Mouse (Mus musculus): ENCODE data around the gene Litaf. TPM values are rescaled to one million over a fixed set of nuclear protein-coding genes. Genes with fewer than 3 reads are reported as not detected.

Litaf gene
- polyA plus RNA-seq, 1 experiment from 2014 or later: 79.2 TPM

- Histone ChIP-seq H3K27ac (ENCODE audit: low read depth) (no peak overlapping the region), H3K27me3 (ENCODE audit: insufficient read depth, low read length) (peaks cover 24% of the 10 kb centered on the region), H3K4me2 (ENCODE audit: low read depth, low read length) (no peak overlapping the region), H3K36me3 (replicated peaks; ENCODE audit: insufficient read depth, low read length) (peaks cover 12% of the 10 kb centered on the region; the same call in 1 of the 2 replicates), H3K9ac (replicated peaks) (no peak overlapping the region), H3K9me3 (ENCODE audit: low read length) (no peaks in the 10 kb centered on the region), H3K4me1 (ENCODE audit: insufficient read depth) (peaks cover 33% of the 10 kb centered on the region), H3K4me3 (ENCODE audit: low read depth, low read length) (no peak overlapping the region)
- no peak for DNase-seq
- WGBS (ENCODE audit: insufficient replicate concordance): 45% methylated on average over 6 of the region's 6 CpGs
- ATAC-seq: no peak
- TF ChIP-seq EP300 (IDR thresholded peaks at IDR 0.05; ENCODE audit: low read depth): no peak
- TF ChIP-seq CTCF (IDR thresholded peaks at IDR 0.05; ENCODE audit: low read depth): no peak
These were observed 3.3 kb upstream of the Litaf start for GRCm38 (mm10) chr16:11069271-11069670.

- Histone ChIP-seq H3K9ac (replicated peaks) (no peak overlapping the region), H3K9me3 (ENCODE audit: low read length) (no peaks in the 10 kb centered on the region), H3K4me2 (ENCODE audit: low read depth, low read length) (no peak overlapping the region), H3K4me3 (ENCODE audit: low read depth, low read length) (no peak overlapping the region), H3K36me3 (replicated peaks; ENCODE audit: insufficient read depth, low read length) (peaks cover 7% of the 10 kb centered on the region; the same call in 1 of the 2 replicates), H3K27ac (ENCODE audit: low read depth) (no peak overlapping the region), H3K4me1 (ENCODE audit: insufficient read depth) (peaks cover 33% of the 10 kb centered on the region), H3K27me3 (ENCODE audit: insufficient read depth, low read length) (peaks cover 24% of the 10 kb centered on the region)
- no peak for DNase-seq
- no peak for ATAC-seq
- no peak for TF ChIP-seq EP300 (IDR thresholded peaks at IDR 0.05; ENCODE audit: low read depth)
- TF ChIP-seq CTCF (IDR thresholded peaks at IDR 0.05; ENCODE audit: low read depth): no peak
- WGBS (ENCODE audit: insufficient replicate concordance): 72% methylated on average over 3 of the region's 3 CpGs
These were observed 2.7 kb upstream of the Litaf start for GRCm38 (mm10) chr16:11068666-11069065.

DNA sequence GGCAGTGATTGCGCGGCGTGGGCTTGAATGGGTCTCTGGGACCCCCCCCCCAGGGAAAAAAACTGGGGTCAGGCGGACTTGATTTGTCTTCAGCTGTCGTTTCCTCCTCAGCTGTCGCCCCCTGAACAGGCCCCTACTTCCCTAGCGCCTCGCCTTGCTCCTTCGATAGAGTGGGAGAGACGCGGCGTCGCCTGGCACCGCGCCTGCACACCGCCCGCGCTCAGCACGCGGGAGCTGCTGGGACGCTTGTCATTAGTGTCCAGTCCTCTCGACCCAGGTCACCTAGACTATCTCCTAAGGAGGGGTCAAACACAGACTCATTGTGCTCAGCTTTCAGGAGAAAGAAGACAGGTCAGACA lies 855 bp upstream of the Litaf start:
- H3K27me3 ChIP-seq (ENCODE audit: insufficient read depth, low read length): peaks cover 24% of the 10 kb centered on the region
- peaks cover 33% of the 10 kb centered on the region for H3K4me1 ChIP-seq (ENCODE audit: insufficient read depth)
- no peaks in the 10 kb centered on the region for H3K36me3 ChIP-seq (replicated peaks; ENCODE audit: insufficient read depth, low read length)
- WGBS (ENCODE audit: insufficient replicate concordance): 1% methylated on average over 22 of the region's 22 CpGs
- H3K27ac ChIP-seq (ENCODE audit: low read depth): peak overlapping the region; percentile 80; the same call in 1 of the 2 replicates
- peak overlapping the region; percentile 68 for H3K4me3 ChIP-seq (ENCODE audit: low read depth, low read length)
- H3K9me3 ChIP-seq (ENCODE audit: low read length): no peaks in the 10 kb centered on the region
- H3K9ac ChIP-seq (replicated peaks): peak overlapping the region; percentile 71
- DNase-seq (peak; percentile 47), ATAC-seq (no peak)
- TF ChIP-seq CTCF (IDR thresholded peaks at IDR 0.05; ENCODE audit: low read depth): no peak
- no peak for TF ChIP-seq EP300 (IDR thresholded peaks at IDR 0.05; ENCODE audit: low read depth)
- H3K4me2 ChIP-seq (ENCODE audit: low read depth, low read length): peak overlapping the region; percentile 93

- 70% methylated on average over 5 of the region's 5 CpGs for WGBS (ENCODE audit: insufficient replicate concordance)
- Histone ChIP-seq H3K9ac (replicated peaks) (0 out of 2 replicates have a peak overlapping the region, but pooled peaks have one; percentile 18), H3K27ac (ENCODE audit: low read depth) (no peak overlapping the region), H3K36me3 (replicated peaks; ENCODE audit: insufficient read depth, low read length) (no peaks in the 10 kb centered on the region), H3K4me2 (ENCODE audit: low read depth, low read length) (peak overlapping the region; percentile 93), H3K9me3 (ENCODE audit: low read length) (no peaks in the 10 kb centered on the region), H3K4me3 (ENCODE audit: low read depth, low read length) (peak overlapping the region; percentile 68; the same call in 1 of the 2 replicates), H3K4me1 (ENCODE audit: insufficient read depth) (peaks cover 29% of the 10 kb centered on the region), H3K27me3 (ENCODE audit: insufficient read depth, low read length) (peaks cover 24% of the 10 kb centered on the region)
- DNase-seq (no peak), ATAC-seq (no peak)
- TF ChIP-seq CTCF (IDR thresholded peaks at IDR 0.05; ENCODE audit: low read depth): no peak
These were observed 526 bp downstream of the Litaf start for GRCm38 (mm10) chr16:11065431-11065830.

DNA sequence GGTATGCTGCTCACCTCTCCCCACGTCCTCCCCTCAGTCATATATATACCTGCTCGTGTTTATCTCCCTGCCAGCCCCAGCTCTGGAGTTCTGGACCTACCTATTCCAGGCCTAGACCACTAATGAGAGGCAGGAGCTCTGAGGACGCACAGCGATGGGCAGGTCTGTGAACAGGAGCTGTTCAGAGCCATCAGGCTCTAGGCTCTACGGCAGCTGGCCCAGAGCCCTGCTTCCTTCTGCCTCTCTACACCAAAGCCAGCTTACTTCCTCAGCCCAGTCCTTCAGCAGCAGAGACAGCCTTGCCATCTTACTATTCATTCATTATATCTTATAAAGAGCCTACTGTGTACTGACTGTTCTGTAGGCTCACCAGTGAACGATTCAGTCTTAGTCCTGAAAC lies 1.2 kb downstream of the Litaf start:
- H3K9ac ChIP-seq (replicated peaks): no peak overlapping the region
- TF ChIP-seq CTCF (IDR thresholded peaks at IDR 0.05; ENCODE audit: low read depth): no peak
- no peak for TF ChIP-seq EP300 (IDR thresholded peaks at IDR 0.05; ENCODE audit: low read depth)
- no peaks in the 10 kb centered on the region for H3K36me3 ChIP-seq (replicated peaks; ENCODE audit: insufficient read depth, low read length)
- no peaks in the 10 kb centered on the region for H3K9me3 ChIP-seq (ENCODE audit: low read length)
- H3K4me3 ChIP-seq (ENCODE audit: low read depth, low read length): no peak overlapping the region
- ATAC-seq (no peak), DNase-seq (no peak)
- peak overlapping the region; percentile 82; the same call in 1 of the 2 replicates for H3K27ac ChIP-seq (ENCODE audit: low read depth)
- peaks cover 24% of the 10 kb centered on the region for H3K27me3 ChIP-seq (ENCODE audit: insufficient read depth, low read length)
- no peak overlapping the region for H3K4me2 ChIP-seq (ENCODE audit: low read depth, low read length)
- H3K4me1 ChIP-seq (ENCODE audit: insufficient read depth): peaks cover 22% of the 10 kb centered on the region
- WGBS (ENCODE audit: insufficient replicate concordance): 70% methylated on average over 6 of the region's 6 CpGs

DNA sequence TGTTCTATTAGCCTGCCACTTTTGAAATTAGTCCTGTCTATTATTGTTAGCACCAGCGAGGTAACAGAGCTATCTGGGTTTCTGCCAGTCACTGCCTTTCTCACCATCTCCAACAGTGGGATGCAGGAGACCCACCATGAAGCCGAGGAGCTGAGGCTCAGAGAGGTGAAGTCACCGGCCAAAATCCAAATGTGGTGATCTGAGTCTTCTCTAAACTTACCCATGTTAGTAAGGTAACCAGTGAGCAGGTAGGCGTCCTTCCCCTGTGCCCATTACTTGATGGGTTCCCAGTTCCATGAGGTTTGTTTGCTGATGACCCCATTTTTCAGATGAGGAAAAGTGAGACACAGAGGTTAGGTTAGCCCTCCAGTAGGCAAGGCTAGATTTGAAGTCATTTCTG lies 1.6 kb downstream of the Litaf start:
- H3K4me1 ChIP-seq (ENCODE audit: insufficient read depth): peaks cover 21% of the 10 kb centered on the region
- H3K9me3 ChIP-seq (ENCODE audit: low read length): no peaks in the 10 kb centered on the region
- peak overlapping the region; percentile 82 for H3K27ac ChIP-seq (ENCODE audit: low read depth)
- H3K36me3 ChIP-seq (replicated peaks; ENCODE audit: insufficient read depth, low read length): no peaks in the 10 kb centered on the region
- H3K4me3 ChIP-seq (ENCODE audit: low read depth, low read length): no peak overlapping the region
- TF ChIP-seq CTCF (IDR thresholded peaks at IDR 0.05; ENCODE audit: low read depth): no peak
- no peak for TF ChIP-seq EP300 (IDR thresholded peaks at IDR 0.05; ENCODE audit: low read depth)
- DNase-seq (no peak), ATAC-seq (no peak)
- no peak overlapping the region for H3K4me2 ChIP-seq (ENCODE audit: low read depth, low read length)
- WGBS (ENCODE audit: insufficient replicate concordance): 80% methylated on average over 4 of the region's 4 CpGs
- peaks cover 24% of the 10 kb centered on the region for H3K27me3 ChIP-seq (ENCODE audit: insufficient read depth, low read length)
- no peak overlapping the region for H3K9ac ChIP-seq (replicated peaks)
